Mouse (Mus musculus) lung, embryonic 14.5 days (tissue): ENCODE results near the gene Selenon. TPM values are rescaled to one million over a fixed set of nuclear protein-coding genes. Genes with fewer than 3 reads are reported as not detected.

ENCODE experiments used
- ATAC-seq: fragments of 200-750 bp; cut with Nextera tagmentation; 2 replicates; pipeline ENCODE4 v1.8.0; 2017; ENCODE audit warnings: mild to moderate bottlenecking, moderate TSS enrichment, moderate library complexity; ENCODE audit not compliant: insufficient read depth
- DNase-seq: peaks from one replicate; pipeline ENCODE4 v3.0.0-alpha.2; 2015
- H3K27ac ChIP-seq: fragments of 300-500 bp; sonication (generic); 2 replicates; pipeline ENCODE4 v1.5.1; 2014; ENCODE audit warnings: low read depth, mild to moderate bottlenecking, moderate library complexity
- H3K27me3 ChIP-seq: fragments of 300-500 bp; sonication (generic); 2 replicates; pipeline ENCODE4 v1.6.1; 2014; ENCODE audit warnings: low read length, control low read depth; ENCODE audit not compliant: insufficient read depth
- H3K36me3 ChIP-seq: fragments of 300-500 bp; sonication (generic); 2 replicates; pipeline ENCODE4 v1.6.1; 2014; ENCODE audit warnings: control low read depth; ENCODE audit not compliant: insufficient read depth
- H3K4me1 ChIP-seq: fragments of 300-500 bp; sonication (generic); 2 replicates; pipeline ENCODE4 v1.6.1; 2014; ENCODE audit warnings: antibody characterized with exemption, control low read depth; ENCODE audit not compliant: insufficient read depth
- H3K4me2 ChIP-seq: fragments of 300-500 bp; sonication (generic); 2 replicates; pipeline ENCODE4 v1.6.1; 2014; ENCODE audit warnings: mild to moderate bottlenecking
- H3K4me3 ChIP-seq: fragments of 300-500 bp; sonication (generic); 2 replicates; pipeline ENCODE4 v1.5.1; 2014; ENCODE audit warnings: low read depth, low read length
- H3K9ac ChIP-seq: fragments of 300-500 bp; sonication (generic); 2 replicates; pipeline ENCODE4 v1.6.1; 2014
- H3K9me3 ChIP-seq: fragments of 300-500 bp; sonication (generic); 2 replicates; pipeline ENCODE4 v1.6.1; 2016; ENCODE audit warnings: low read depth, low read length, control low read depth
- CTCF ChIP-seq: IDR thresholded peaks from 2 replicates; pipeline ENCODE4 v1.5.1; 2016; ENCODE audit warnings: antibody characterized with exemption, low read depth
- WGBS: fragments of 180-500 bp; shearing (Covaris S2); extraction: QIAGEN DNeasy Blood & Tissue Kit; methylation state at CpG from one replicate; pipeline ENCODE4 v1.1.7; 2014; 5-methylcytosine and 5-hydroxymethylcytosine counted together
- polyA plus RNA-seq: library from polyadenylated mRNA; unstranded; fragments of >200 nt; fragmentation: Nextera tagmentation; extraction: Ambion mirVana; gene quantifications from 2 replicates; pipeline ENCODE4 v1.2.1, GENCODE M21; 2014

Gene Selenon
- polyA plus RNA-seq, 1 experiment from 2014 or later = 62.0 TPM

DNA sequence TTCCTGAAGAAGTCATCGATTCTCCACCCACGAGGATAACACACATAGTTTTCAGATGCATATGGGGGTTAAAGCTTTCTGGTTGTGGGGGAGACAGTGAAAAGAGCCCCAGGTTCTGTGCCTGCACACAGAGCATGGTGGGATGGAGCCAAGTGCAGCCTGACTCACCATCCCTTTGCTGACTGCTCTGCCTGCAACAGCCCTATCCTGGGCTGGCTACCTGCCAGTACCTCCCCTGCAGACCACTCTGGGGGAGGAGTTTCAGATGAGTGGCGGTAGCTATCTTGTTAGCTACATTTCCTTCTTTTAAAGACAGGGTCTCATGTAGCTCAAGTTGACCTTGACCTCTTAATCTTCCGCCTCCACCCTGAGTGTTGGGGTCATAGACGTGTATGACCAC, 26.4 kb upstream of the Selenon start:
- Histone ChIP-seq H3K4me1 (peaks cover 6% of the 10 kb centered on the region; the same call in 1 of the 2 replicates), H3K27me3 (no peaks in the 10 kb centered on the region), H3K4me3 (no peak overlapping the region), H3K9ac (no peak overlapping the region), H3K36me3 (no peaks in the 10 kb centered on the region), H3K4me2 (peak overlapping the region; percentile 43; the same call in 1 of the 2 replicates), H3K27ac (no peak overlapping the region), H3K9me3 (no peaks in the 10 kb centered on the region)
- no peak for TF ChIP-seq CTCF
- ATAC-seq = peak; percentile 42; the same call in 1 of the 2 replicates
- peak; percentile 68 for DNase-seq
- 41% methylated on average over 5 of the region's 5 CpGs for WGBS

DNA sequence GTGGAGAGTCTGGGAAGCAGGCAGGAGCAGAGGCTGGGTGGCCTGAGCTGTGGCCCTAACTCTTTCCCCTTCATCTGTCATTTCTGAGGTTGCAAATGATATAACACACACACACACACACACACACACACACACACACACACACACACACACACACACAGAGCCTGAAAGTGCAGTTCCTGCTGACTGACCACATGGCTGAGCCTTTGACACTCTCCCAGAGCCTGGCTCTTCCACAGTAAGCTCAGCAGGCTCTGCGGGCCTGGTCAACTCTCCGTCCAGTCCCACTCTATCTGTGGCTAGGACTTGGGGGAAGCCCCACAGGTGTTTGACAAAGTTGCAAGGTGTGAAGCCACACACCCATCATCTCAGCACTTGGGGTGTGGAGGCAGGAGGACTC, 25.3 kb upstream of the Selenon start:
- no peaks in the 10 kb centered on the region for H3K9me3 ChIP-seq
- DNase-seq (no peak), ATAC-seq (no peak)
- no peak overlapping the region for H3K4me3 ChIP-seq
- TF ChIP-seq CTCF = no peak
- WGBS = 56% methylated on average over 2 of the region's 2 CpGs
- H3K4me1 ChIP-seq = peaks cover 6% of the 10 kb centered on the region; the same call in 1 of the 2 replicates
- no peaks in the 10 kb centered on the region for H3K36me3 ChIP-seq
- no peaks in the 10 kb centered on the region for H3K27me3 ChIP-seq
- H3K27ac ChIP-seq = no peak overlapping the region
- H3K4me2 ChIP-seq = no peak overlapping the region
- no peak overlapping the region for H3K9ac ChIP-seq

DNA sequence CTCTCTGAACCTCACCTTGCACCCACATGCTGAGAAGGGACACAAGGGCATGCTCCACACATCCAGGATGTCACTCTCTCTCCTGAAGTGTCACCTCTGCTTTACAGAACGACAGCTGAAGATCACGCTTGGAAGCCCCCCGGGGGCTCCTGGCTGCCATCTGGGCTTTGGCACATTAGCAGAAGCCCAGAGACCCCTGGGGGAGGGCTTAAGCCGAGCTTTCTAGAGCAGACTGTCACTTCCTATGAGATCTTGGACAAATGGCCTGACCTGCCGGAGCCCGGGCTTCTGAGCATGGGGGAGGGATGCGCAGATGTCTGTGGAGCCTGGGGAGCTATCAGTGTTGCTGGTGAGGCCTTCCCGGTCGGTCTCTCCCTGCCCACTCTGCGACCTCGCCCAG, 23.5 kb upstream of the Selenon start:
- DNase-seq (no peak), ATAC-seq (no peak)
- Histone ChIP-seq H3K9me3 (no peaks in the 10 kb centered on the region), H3K9ac (no peak overlapping the region), H3K4me3 (no peak overlapping the region), H3K27ac (no peak overlapping the region), H3K4me1 (peaks cover 6% of the 10 kb centered on the region; the same call in 1 of the 2 replicates), H3K4me2 (no peak overlapping the region), H3K36me3 (no peaks in the 10 kb centered on the region), H3K27me3 (no peaks in the 10 kb centered on the region)
- WGBS = 36% methylated on average over 11 of the region's 11 CpGs
- TF ChIP-seq CTCF = no peak

DNA sequence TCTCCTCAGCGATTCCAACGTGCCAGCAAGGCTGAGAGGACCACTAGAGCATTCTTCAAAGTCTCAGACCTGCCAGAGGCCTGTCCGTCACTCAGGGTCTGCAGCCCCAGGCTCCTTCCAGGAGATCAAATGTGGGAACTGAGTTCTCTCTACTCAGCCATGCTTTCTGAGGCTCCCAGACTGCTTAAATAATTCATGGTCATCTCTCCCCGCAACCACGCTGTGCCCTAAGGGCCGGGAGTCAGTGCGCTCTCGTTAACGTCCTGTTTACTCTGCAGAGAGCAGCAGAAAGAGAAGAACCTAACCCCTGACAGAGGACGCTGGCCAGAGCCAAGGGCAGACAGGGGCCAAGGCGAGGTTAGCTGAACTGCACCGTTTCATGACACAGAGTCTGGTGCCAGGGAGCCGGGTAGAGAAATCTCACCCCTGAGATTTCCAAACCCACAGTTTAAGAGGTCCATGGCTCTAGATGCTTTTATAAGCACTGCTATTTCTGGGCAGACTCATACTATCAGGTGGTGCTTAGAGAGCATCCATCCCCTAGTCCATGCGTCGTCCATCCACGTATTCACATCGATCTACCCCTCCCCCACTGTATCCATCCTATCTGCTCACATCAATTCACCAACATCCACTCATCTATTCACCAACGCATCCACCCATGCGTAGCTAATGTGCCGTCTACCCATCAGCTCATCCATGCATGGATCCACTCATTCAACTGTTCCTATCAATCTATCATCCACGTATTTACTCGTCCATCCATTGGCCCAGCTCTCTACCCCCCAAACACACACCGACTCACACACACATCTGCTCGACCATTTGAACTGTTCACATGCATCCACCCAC, 20.7 kb upstream of the Selenon start:
- no peaks in the 10 kb centered on the region for H3K9me3 ChIP-seq
- H3K27ac ChIP-seq = no peak overlapping the region
- no peaks in the 10 kb centered on the region for H3K27me3 ChIP-seq
- H3K36me3 ChIP-seq = no peaks in the 10 kb centered on the region
- DNase-seq = no peak
- WGBS = 75% methylated on average over 24 of the region's 24 CpGs
- no peak overlapping the region for H3K4me2 ChIP-seq
- no peak for TF ChIP-seq CTCF
- no peak overlapping the region for H3K4me3 ChIP-seq
- H3K9ac ChIP-seq = no peak overlapping the region
- ATAC-seq = no peak
- no peaks in the 10 kb centered on the region for H3K4me1 ChIP-seq

DNA sequence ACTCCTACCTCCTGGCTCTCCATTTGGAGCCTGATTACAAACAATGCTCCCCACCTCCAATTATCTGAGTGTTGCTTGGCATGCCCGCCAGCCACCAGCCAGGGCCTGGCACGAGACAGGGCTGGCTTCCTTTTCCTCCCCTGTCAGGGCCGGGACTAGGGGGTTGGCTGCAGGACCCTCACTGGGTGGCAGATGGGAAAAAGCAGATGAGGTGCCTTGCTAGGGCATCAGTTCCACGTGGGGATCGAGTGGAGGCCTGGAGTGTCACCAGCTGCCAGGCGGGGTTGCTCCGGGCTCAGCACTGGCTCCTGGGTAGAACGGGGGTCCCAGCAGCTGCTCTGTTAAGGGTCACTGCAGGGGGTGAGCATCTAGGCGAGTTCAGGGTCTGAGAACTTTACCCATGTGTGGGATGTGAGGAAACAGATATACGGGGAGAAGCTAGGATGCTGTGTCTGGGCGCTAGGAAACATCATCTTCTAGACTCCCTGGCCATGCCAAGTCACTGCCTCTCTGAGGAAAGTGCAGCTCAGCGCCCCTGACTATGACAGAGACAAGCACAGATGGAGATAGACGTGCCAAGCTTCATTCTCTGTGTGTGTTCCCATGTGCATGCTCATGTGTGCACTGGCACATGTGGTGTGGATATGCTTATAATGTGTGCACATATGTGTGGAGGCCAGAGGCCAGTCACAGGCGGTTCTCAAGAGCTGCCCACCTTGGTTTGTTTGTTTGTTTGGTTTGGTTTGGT, 18.9 kb upstream of the Selenon start:
- no peak overlapping the region for H3K9ac ChIP-seq
- 73% methylated on average over 14 of the region's 14 CpGs for WGBS
- ATAC-seq (no peak), DNase-seq (no peak)
- H3K4me3 ChIP-seq = no peak overlapping the region
- no peak overlapping the region for H3K27ac ChIP-seq
- no peak overlapping the region for H3K4me2 ChIP-seq
- no peaks in the 10 kb centered on the region for H3K27me3 ChIP-seq
- no peaks in the 10 kb centered on the region for H3K9me3 ChIP-seq
- H3K4me1 ChIP-seq = no peaks in the 10 kb centered on the region
- TF ChIP-seq CTCF = no peak
- no peaks in the 10 kb centered on the region for H3K36me3 ChIP-seq

DNA sequence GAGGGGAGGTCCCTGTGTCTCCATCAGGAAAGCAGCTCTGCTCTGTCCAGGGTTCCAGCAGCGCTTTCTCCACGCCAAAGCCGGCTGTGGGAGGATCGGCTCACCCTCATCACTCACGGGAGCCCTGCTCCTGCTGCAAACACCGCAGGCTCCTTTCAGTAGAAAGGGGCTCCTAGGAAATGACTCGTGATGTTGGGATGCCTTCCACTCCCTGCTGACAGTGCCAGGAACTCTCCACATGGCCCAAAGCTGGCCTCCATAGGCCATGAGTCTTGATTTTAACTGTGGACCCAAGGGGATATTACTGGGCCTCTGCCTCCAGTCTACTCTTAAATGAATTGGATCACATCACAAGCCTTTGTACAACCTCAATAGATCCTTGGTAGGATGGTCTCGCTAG, 17.9 kb upstream of the Selenon start:
- H3K4me3 ChIP-seq = no peak overlapping the region
- TF ChIP-seq CTCF = no peak
- H3K9me3 ChIP-seq = no peaks in the 10 kb centered on the region
- no peak overlapping the region for H3K4me2 ChIP-seq
- no peak overlapping the region for H3K27ac ChIP-seq
- 65% methylated on average over 8 of the region's 8 CpGs for WGBS
- H3K9ac ChIP-seq = no peak overlapping the region
- H3K27me3 ChIP-seq = no peaks in the 10 kb centered on the region
- H3K4me1 ChIP-seq = no peaks in the 10 kb centered on the region
- no peak for DNase-seq
- H3K36me3 ChIP-seq = no peaks in the 10 kb centered on the region
- no peak for ATAC-seq

DNA sequence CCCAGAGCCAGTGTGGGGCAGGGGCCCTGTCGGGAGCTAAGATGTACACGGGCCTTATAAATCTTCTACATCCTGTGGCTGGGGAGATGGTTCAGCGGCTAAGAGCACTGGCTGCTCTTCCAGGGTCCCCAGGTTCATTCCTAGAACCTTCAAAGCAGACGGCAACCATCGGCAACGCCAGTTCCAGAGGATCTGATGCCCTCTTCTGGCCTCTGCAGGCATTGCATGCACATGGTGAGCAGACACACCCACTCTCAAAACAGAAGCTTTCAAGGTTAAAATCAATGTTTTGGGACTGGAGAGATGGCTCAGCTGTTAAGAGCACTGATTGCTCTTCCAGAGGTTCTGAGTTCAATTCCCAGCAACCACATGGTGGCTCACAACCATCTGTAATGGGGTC, 17.2 kb upstream of the Selenon start:
- ATAC-seq (no peak), DNase-seq (peak; percentile 43)
- no peaks in the 10 kb centered on the region for H3K36me3 ChIP-seq
- 71% methylated on average over 6 of the region's 6 CpGs for WGBS
- H3K4me3 ChIP-seq = no peak overlapping the region
- H3K27ac ChIP-seq = no peak overlapping the region
- no peak overlapping the region for H3K9ac ChIP-seq
- no peaks in the 10 kb centered on the region for H3K4me1 ChIP-seq
- H3K9me3 ChIP-seq = no peaks in the 10 kb centered on the region
- no peak overlapping the region for H3K4me2 ChIP-seq
- H3K27me3 ChIP-seq = no peaks in the 10 kb centered on the region
- peak; percentile 61 for TF ChIP-seq CTCF
